ENCODE assay signal across 30 mouse cellular contexts in the genomic region with DNA sequence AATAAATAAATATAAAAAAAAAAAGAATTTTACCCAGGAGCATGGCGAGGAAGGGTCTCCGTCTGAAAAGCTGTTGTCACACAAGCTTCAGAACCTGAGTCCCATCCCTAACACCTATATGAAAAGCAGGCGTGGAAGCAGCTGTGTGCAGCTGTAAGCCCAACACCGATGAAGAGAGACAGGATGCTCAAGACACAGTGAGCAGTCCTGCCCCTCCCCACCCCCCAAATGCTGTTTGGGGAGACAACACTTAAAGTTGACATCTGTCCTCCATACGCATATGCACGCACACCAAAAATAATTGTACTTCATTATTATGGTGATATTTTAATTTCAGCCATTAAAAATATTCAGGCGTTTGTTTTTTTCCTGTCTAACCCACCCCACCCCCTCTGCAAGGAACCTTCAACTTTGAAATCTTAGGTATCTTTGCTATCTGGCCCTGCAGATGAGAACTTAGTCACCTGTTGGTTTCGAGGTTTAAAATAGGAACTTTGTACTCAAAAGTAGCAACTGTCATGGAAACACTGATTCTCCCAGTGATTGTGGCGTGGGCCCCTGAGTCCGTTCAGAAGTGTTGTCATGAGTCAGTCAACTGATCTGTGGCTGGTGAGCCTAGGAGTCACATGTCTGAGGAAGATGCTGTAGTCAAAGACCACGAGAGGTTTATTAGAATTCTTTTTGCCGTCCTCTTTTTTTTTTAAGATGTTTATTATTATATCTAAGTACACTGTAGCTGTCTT. TPM values are rescaled to one million over a fixed set of nuclear protein-coding genes. Genes with fewer than 3 reads are reported as not detected.
DNase-seq lines count a peak whose midpoint lies in the region; ATAC-seq and TF ChIP-seq lines count a peak whose summit lies in the region.
"Had no signal": no experiment of that assay in that cellular context is flagged by ENCODE, and none has a peak within 500 bp of the region (broad histone marks: within the 10 kb centered on the region; RNA-seq: fewer than 3 reads in every experiment).

No protein-coding gene starts in this region.

- 67% methylated on average over 12 of the region's 12 CpGs for WGBS in intestine, postnatal 0 days
- WGBS in thymus, adult 2 months = 61% methylated on average over 12 of the region's 12 CpGs
- 90% methylated on average over 12 of the region's 12 CpGs for WGBS in forebrain, embryonic 16.5 days

- H3K27me3 ChIP-seq in intestine, postnatal 0 days (replicated peaks; ENCODE audit: control insufficient read depth, insufficient read depth, low read length) = no peaks in the 10 kb centered on the region
- no peaks in the 10 kb centered on the region for H3K27me3 ChIP-seq in thymus, adult 2 months (ENCODE audit: control insufficient read depth, insufficient read depth, low read length)
- no peaks in the 10 kb centered on the region for H3K27me3 ChIP-seq in forebrain, embryonic 16.5 days (replicated peaks; ENCODE audit: control insufficient read depth, insufficient read depth, low read length)
- H3K27me3 ChIP-seq: embryonic facial prominence, embryonic 13.5 days; forebrain, embryonic 13.5 days; hindbrain, embryonic 13.5 days; kidney, embryonic 15.5 days had no signal

- no peaks in the 10 kb centered on the region for H3K36me3 ChIP-seq in intestine, postnatal 0 days (ENCODE audit: control insufficient read depth, insufficient read depth)
- no peaks in the 10 kb centered on the region for H3K36me3 ChIP-seq in thymus, adult 2 months (ENCODE audit: control insufficient read depth, insufficient read depth, low read length)
- no peaks in the 10 kb centered on the region for H3K36me3 ChIP-seq in forebrain, embryonic 16.5 days (ENCODE audit: control insufficient read depth, insufficient read depth)
- H3K36me3 ChIP-seq: embryonic facial prominence, embryonic 10.5 days; embryonic facial prominence, embryonic 13.5 days; G1E; hindbrain, embryonic 13.5 days; kidney, embryonic 15.5 days had no signal

- no peak for TF ChIP-seq CTCF in intestine, postnatal 0 days (IDR thresholded peaks at IDR 0.05; ENCODE audit: low read depth)
- TF ChIP-seq CTCF in thymus, adult 2 months (IDR thresholded peaks at IDR 0.05; ENCODE audit: borderline replicate concordance, control insufficient read depth, extremely low read depth, insufficient read depth, low read length, poor library complexity) = no peak

- no peaks in the 10 kb centered on the region for H3K4me1 ChIP-seq in intestine, postnatal 0 days (replicated peaks; ENCODE audit: control insufficient read depth, insufficient read depth, low read length)
- H3K4me1 ChIP-seq in thymus, adult 2 months (replicated peaks; ENCODE audit: control insufficient read depth, insufficient read depth, low read length) = no peaks in the 10 kb centered on the region
- no peaks in the 10 kb centered on the region for H3K4me1 ChIP-seq in forebrain, embryonic 16.5 days (replicated peaks; ENCODE audit: control insufficient read depth, insufficient read depth, low read length)
- H3K4me1 ChIP-seq: embryonic facial prominence, embryonic 13.5 days; forebrain, embryonic 13.5 days; hindbrain, embryonic 13.5 days; kidney, embryonic 15.5 days had no signal

- H3K9ac ChIP-seq in intestine, postnatal 0 days (ENCODE audit: low read depth, low read length) = no peak overlapping the region
- H3K9ac ChIP-seq in forebrain, embryonic 16.5 days (replicated peaks; ENCODE audit: low read depth, low read length) = no peak overlapping the region
- H3K9ac ChIP-seq: embryonic facial prominence, embryonic 13.5 days; forebrain, embryonic 13.5 days; forebrain, postnatal 0 days; hindbrain, embryonic 13.5 days; kidney, embryonic 15.5 days had no signal

- no peak overlapping the region for H3K4me2 ChIP-seq in intestine, postnatal 0 days (replicated peaks; ENCODE audit: low read depth)
- no peak overlapping the region for H3K4me2 ChIP-seq in forebrain, embryonic 16.5 days (ENCODE audit: low read length)
- H3K4me2 ChIP-seq: embryonic facial prominence, embryonic 13.5 days; forebrain, embryonic 13.5 days; heart, embryonic 11.5 days; hindbrain, embryonic 13.5 days; kidney, embryonic 15.5 days had no signal

- H3K9me3 ChIP-seq in intestine, postnatal 0 days (ENCODE audit: control insufficient read depth) = no peaks in the 10 kb centered on the region
- no peaks in the 10 kb centered on the region for H3K9me3 ChIP-seq in forebrain, embryonic 16.5 days (ENCODE audit: control insufficient read depth, low read length)
- H3K9me3 ChIP-seq: embryonic facial prominence, embryonic 10.5 days; embryonic facial prominence, embryonic 13.5 days; forebrain, embryonic 13.5 days; hindbrain, embryonic 13.5 days; kidney, embryonic 15.5 days had no signal

- H3K4me3 ChIP-seq in intestine, postnatal 0 days (ENCODE audit: low read depth, low read length) = no peak overlapping the region
- H3K4me3 ChIP-seq in thymus, adult 2 months (ENCODE audit: control insufficient read depth, insufficient read depth, low read length) = no peak overlapping the region
- no peak overlapping the region for H3K4me3 ChIP-seq in forebrain, embryonic 16.5 days (replicated peaks; ENCODE audit: low read length)
- H3K4me3 ChIP-seq: embryonic facial prominence, embryonic 10.5 days; embryonic facial prominence, embryonic 13.5 days; erythroblast, embryonic 14.5 days; forebrain, embryonic 13.5 days; gastrocnemius, adult 2 months; hindbrain, embryonic 13.5 days; kidney, embryonic 15.5 days had no signal

- peak; percentile 57 for DNase-seq in A20 (ENCODE audit: low read depth, low spot score)
- no peak for DNase-seq in cerebellum, postnatal 4 days (ENCODE audit: low spot score in 2 of 2)
- no peak for DNase-seq in thymus, adult 2 months
- DNase-seq: adrenal gland, postnatal 10 days; adrenal gland, postnatal 36 days; cerebellum, adult 18-20 months; cerebellum, adult 9-10 months; cerebellum, postnatal 14 days; embryo, embryonic 11 days; forebrain, postnatal 0 days; gastrocnemius, adult 2 months; gastrocnemius, postnatal 14 days; heart, adult 11 months; kidney, adult 11 months; kidney, adult 8-10 months had no signal

- ATAC-seq in CD4-positive, CD25-positive, alpha-beta regulatory T cell, adult 4 months = peak; percentile 54
- peak; percentile 56 for ATAC-seq in inflammation-experienced regulatory T-cells, adult 6 months
- ATAC-seq in intestine, postnatal 0 days = peak; percentile 70
- no peak for ATAC-seq in megakaryocyte-erythroid progenitor cell, adult 5-6 weeks (replicated peaks; ENCODE audit: low FRiP score, low TSS enrichment, poor library complexity, severe bottlenecking)
- ATAC-seq in forebrain, embryonic 16.5 days = no peak
- ATAC-seq: forebrain, embryonic 13.5 days; forebrain, postnatal 0 days; hindbrain, postnatal 0 days; Patski had no signal

- TF ChIP-seq POLR2A in thymus, adult 2 months (IDR thresholded peaks at IDR 0.05; ENCODE audit: control insufficient read depth, extremely low read depth, insufficient read depth, low read length, poor library complexity) = no peak

- H3K27ac ChIP-seq in intestine, postnatal 0 days (ENCODE audit: low read depth, low read length) = no peak overlapping the region
- no peak overlapping the region for H3K27ac ChIP-seq in thymus, adult 2 months (ENCODE audit: control insufficient read depth, insufficient read depth, low read length)
- H3K27ac ChIP-seq in forebrain, embryonic 16.5 days (ENCODE audit: low read length) = no peak overlapping the region
- H3K27ac ChIP-seq: embryonic facial prominence, embryonic 10.5 days; embryonic facial prominence, embryonic 13.5 days; forebrain, embryonic 13.5 days; gastrocnemius, adult 2 months; hindbrain, embryonic 13.5 days; hindbrain, postnatal 0 days; kidney, embryonic 15.5 days had no signal

RNA-seq across cellular contexts. Expression of a gene that starts 54.6 kb away (rescaled TPM):
- polyA plus RNA-seq in CD4-positive, CD25-positive, alpha-beta regulatory T cell, adult 4 months (2017; shearing (Covaris generic)) = 10 to 100 TPM in 1 of 2 experiments, 1 to 10 TPM in 1; 7.9 to 12.5 TPM
- polyA plus RNA-seq in inflammation-experienced regulatory T-cells, adult 6 months (2017; shearing (Covaris generic)) = 10 to 100 TPM in 1 of 3 experiments, 1 to 10 TPM in 2; 8.3 to 15.6 (median 9.3) TPM
- polyA plus RNA-seq in intestine, postnatal 0 days (2015; fragmentation: Nextera tagmentation; extraction: Ambion mirVana) = 20.7 and 21.2 TPM in 2 replicates
- total RNA-seq in megakaryocyte-erythroid progenitor cell, adult 5-6 weeks (2014; fragmentation: Nextera tagmentation) = 4.1 and 5.4 TPM in 2 replicates
- total RNA-seq in megakaryocyte-erythroid progenitor cell, adult 5-6 weeks (2017) = 6.9 and 8.5 TPM in 2 replicates
- 43.3 and 49.7 TPM in 2 replicates for polyA plus RNA-seq in thymus, adult 2 months (2012; rRNA removed)
- 203 and 214 TPM in 2 replicates for polyA plus RNA-seq in forebrain, embryonic 16.5 days (2015; fragmentation: Nextera tagmentation; extraction: Ambion mirVana)

Comparison
In these comparisons a context has a peak if more than half of its experiments do, and no peak if none do; other contexts are left out.
1. ATAC-seq: peak in CD4-positive, CD25-positive, alpha-beta regulatory T cell, adult 4 months (single experiment), inflammation-experienced regulatory T-cells, adult 6 months (single experiment) and intestine, postnatal 0 days (single experiment); none in megakaryocyte-erythroid progenitor cell, adult 5-6 weeks (single experiment) and forebrain, embryonic 16.5 days (single experiment).